Mouse (Mus musculus) kidney, postnatal 36 days (tissue): ENCODE data around the gene Chst10.

ENCODE experiments used
- DNase-seq, 2 experiments: peaks; one replicate each; pipeline ENCODE4 v3.0.0; 2021 to 2022; ENCODE audit warnings: mixed read lengths in 2 of 2

Chst10 gene

DNA sequence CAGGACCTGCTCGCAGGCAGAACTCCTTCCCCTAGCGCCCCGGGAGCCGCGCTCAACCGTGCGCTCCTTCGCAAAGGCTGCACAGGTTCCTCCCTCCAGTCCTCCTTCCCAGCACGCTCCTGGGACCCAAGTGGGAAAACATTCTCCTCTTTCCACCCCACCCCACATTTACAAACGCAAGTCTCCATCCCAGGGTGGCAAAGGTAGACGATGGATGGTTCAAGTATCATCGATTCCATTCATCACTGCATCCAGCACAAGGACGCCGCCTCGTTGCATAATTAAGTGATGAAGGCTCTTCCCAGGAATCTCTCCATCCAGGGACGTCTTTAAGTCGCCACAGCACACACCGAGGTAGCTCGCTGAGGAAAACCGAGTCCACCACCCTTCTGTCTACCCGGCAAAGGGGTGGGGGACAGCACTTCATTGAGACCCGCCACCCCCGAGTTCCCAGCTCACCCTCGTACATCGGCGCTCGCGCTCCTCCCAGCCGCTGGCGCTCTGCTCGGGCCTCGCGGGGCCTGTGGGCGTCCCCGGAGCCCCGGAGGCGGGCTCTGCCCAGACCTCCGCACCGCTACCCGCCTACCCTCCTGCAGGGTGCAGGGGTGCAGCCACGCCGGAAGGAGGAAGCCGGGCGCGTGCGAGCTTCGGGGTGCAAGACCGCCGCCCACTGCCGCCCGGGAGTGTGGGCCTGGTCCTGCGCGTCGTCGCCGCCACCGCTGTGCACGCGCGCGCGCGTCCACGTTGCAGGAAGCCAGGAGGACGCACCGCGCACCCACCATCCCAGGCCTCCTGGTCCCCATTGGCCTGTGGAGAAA lies at the start of gene Chst10:
Gene Chst10 (minus strand): TSS at position 731 of the 818 bp plus-strand sequence.
- DNase-seq, result peak; percentile 3 to 55

GRCm38 (mm10) chr1:38939608-38940007 lies 41.6 kb upstream of the Chst10 start:
- peak in 1 of 2 experiments; percentile 61 for DNase-seq

DNA sequence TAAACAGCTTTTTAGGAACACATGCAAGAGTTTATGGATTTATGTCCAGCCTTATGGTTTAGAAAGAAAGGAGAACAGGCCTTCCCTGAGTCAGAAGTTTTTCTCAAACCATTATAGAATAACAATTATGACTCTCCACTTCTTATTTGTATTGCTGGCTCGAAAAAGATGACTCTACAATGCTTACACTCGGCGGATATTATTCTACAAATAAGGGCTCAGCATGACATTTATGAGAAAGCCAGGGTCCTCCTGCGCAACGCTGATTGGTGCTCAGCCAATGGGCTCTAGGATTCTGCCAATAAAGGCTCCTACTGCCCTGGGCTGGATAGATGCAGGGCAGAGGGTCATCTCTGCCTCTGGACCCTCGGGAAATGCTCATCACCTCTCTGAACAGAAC lies 40.9 kb upstream of the Chst10 start, which contains the start of gene Nms:
Gene Nms (plus strand): TSS at position 301 of the 400 bp plus-strand sequence.
- DNase-seq, result no peak

- peak in 1 of 2 experiments; percentile 42 for DNase-seq
Measured at GRCm38 (mm10) chr1:38936780-38937179, 38.8 kb upstream of the Chst10 start.

DNA sequence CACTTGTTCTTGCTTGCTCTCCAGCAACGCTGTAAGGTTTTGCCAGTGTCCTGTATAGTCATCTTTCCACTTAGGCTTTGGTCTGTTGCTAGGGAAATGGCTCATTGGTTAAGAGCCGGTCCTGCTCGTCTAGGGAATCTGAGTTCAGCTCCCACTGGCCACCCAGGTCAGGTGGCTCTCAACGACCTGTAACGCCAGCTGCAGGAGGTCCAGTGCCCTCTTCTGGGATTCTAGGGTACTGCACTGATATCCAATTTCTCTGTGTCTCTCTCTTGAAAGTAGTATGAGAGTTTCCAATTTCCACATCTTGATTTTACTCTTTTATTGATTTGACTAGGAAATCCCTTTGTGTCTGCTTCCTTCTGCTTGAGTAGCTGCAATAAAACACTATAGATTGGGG lies 36.7 kb upstream of the Chst10 start:
- DNase-seq, result peak in 1 of 2 experiments; percentile 36

- no peak for DNase-seq
Measured at GRCm38 (mm10) chr1:38930767-38931166, 32.8 kb upstream of the Chst10 start.

DNA sequence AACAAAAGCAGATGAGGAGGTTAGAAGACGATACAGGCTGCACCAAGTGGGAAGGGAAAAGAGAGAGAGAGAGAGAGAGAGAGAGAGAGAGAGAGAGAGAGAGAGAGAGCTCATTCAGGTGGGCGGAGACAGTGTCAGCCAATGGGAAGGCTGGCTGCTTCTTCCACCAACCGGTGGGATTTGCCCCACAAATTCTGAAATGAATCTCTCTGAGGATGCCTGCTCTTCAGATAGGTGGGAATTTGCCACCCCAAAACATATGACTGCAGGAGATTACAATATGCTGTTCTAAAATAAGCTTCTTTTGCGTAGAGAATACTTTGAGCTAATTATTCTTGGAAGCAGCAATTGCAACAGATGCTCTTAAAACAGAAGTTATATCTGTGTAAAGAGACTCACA lies 31.5 kb upstream of the Chst10 start:
- no peak for DNase-seq

- no peak for DNase-seq
Measured at GRCm38 (mm10) chr1:38928996-38929395, 31.0 kb upstream of the Chst10 start.

DNA sequence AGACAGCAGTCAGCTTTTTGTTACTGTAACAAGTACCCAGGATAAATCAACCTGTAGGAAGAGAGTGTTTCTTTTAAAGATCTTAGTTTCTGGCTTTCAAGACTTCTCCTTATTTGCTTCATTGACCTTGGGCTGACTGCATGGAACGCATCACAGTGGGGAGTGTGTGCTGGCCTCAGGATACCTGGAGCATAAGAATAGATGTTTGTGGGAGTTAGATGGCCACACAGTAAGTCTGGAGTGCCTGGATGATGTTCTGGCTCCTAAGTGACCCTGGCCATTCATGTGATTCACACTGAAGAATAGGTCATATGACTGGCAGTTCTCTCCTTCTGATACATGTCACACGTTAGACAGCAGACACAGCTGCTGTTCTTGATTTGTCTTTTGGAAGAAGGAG lies 6.0 kb upstream of the Chst10 start:
- no peak for DNase-seq

DNA sequence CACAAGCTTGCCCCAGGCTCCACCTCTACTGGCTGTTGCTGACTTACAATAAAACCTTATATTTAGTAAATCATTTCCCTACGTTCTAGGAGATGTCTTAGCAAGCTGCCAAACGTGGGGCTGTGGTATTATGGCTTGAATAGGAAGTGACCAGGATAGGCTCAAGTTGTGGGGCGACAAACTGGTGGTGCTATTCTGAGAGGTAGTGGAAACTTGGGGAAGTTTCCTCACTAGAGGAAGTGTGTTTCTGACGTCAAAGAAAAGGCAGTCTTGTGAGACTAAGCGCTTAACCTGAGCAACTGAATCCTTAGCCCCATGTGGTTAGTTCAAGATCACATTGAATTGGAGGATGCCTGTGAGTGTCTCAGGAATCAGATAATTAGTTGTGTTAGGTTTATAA lies 4.6 kb upstream of the Chst10 start:
- DNase-seq, result no peak

DNA sequence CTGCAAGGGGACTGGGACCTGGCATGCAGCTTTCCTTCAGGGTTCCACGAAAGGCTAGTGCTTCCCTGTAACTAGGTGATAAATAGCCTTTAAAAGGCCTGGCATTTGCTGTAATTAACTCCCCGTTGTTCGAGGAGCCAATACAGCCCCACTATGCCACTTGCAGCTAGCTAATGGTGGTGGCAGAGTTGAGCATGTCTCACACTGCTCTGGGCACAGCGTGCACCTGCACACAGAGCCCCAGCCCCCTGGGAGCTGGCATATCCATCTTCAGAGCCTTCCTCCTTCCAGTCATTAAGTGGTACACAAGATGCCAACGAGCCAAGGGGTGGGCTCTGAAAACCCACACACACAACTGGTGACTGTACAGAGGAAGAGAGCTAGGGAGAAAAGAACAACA lies 4.9 kb downstream of the Chst10 start:
- no peak for DNase-seq

DNA sequence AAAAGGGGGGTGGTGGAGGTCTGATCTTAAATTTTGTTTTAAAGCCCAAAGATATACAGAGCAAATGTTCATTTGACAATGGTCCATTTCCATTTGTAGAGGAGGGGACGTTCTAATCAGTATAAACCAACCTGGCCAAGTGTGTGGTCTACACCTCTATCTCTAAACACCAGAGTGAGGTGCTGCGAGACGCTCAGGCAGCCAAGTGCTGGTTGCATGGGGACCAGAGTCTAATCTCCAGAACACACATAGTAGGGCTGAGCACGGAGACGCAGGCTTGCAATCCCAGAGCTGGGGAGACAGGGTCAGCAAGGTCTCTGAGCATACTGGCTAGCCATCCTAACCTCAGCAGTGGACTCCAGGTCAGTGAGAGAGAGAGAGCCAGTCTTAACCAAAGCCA lies 6.5 kb downstream of the Chst10 start:
- no peak for DNase-seq

- no peak for DNase-seq
Measured at GRCm38 (mm10) chr1:38888803-38889202, 9.2 kb downstream of the Chst10 start.

DNA sequence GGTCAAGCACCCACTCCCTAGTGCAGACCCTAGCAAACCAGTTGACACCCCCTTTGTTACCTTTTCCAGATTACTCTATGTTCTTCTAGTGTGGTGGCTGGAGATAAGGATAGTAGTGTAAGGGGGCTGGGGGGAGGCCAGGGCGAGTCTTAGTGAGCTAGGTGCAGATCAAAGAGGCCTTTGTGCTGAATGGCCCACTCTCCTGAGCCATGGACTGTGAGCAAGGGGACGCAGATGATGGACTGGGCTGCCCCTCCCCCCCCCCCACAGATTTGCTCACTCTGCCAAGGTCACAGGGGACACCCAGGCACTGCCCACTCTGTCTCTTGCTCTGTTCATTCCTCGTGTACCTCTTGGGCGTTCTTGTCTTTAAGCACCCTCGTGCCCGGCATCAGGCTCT lies 10.9 kb downstream of the Chst10 start:
- no peak for DNase-seq

- no peak for DNase-seq
Measured at GRCm38 (mm10) chr1:38886602-38887001, 11.4 kb downstream of the Chst10 start.

DNA sequence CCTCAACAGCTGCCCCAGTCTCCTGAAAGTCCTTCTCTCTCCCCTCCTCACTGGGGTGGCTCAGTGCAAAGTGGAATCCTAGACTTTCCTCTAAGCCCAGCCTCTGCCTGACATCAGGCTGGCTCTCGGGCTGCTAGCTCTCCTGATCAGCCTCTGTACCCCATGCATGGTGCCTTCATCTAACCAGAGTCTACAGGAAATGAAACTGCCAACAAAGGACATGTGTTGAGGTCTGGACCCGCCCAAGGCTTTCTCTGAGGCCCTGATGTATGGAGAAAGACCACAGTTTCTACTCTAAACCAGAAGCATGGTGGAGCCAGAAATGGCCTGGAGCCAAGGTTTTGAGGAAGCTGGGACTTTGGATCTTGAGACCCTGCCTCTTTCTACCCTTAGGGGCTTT lies 12.0 kb downstream of the Chst10 start:
- no peak for DNase-seq

DNA sequence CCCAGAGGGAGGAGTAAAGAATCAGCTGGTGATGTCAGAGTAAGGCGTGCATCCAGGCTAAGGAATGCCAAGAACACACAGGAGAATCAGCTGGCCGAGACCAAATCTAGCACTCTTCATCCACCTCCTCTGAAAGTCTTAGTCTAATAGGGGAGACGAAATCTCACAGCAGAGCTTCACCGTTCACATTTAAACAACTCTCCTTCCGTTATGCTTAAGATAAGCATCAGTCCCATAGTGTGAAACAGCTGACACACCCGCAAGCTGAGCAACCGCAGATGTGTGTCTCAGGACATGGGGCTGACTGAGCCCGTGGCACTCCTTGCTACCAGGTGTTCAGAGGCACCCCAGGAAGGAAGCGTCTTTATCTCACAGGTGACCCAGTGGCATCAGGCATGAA lies 14.2 kb downstream of the Chst10 start:
- DNase-seq, result no peak

- no peak for DNase-seq
Measured at GRCm38 (mm10) chr1:38882746-38883145, 15.2 kb downstream of the Chst10 start.

DNA sequence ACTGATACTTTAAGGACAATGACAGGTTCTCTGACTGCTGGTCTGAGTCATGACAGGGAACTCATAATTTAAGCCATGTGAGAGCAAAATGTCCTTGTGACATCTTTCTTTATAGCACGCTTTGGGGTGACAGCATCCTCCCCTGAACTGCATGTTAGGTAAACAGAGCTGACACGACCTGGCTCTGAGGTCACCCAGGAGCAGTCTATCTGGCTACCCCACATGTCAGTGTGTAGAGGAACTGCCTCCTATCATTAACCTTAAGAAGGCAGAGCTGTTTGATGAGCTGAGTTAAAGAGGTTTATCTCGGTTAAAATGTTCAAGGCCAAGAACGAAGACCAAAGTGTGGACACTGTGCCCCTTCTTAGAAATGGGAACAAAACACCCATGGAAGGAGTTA lies 16.6 kb downstream of the Chst10 start:
- DNase-seq, result no peak

- no peak for DNase-seq
Measured at GRCm38 (mm10) chr1:38876671-38877382, 21.1 kb downstream of the Chst10 start.

DNA sequence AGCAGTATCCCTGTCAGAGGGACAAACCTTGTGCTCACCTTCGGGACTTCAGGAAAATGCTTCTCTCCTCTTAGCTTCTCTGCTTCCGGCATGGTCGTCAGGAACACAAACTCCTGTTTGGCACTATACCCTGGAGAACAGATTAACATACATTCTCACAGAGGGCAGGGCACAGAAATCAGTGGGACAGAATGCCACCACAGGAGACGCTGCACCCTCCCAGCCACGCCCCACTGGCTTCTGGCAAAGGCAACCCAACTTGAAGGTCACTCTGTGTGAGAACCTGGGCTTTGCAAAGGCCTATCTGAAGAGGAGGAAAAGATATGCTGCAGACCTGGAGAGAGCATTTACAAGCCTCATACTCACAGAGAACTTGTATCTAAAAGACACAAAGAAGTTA lies 24.1 kb downstream of the Chst10 start:
- DNase-seq, result no peak

DNA sequence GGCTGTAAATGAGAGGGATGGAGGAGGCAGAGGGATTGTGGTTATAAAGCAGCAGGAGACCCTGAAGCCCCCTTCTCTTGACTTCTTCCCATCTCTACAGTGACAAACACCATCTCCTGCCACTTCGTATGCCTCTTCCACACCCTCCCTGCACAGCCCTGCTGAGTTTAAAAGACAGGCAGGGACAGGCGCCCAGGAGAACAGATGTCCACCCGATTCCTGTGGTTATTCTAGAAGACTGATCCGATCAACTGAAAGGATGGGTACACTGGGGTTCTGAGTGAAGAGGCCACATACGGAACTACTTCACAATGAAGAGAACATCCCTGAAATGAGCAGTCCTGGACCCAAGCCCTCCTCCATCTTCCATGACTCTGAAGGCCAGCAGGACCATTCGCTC lies 26.1 kb downstream of the Chst10 start:
- DNase-seq, result no peak

DNA sequence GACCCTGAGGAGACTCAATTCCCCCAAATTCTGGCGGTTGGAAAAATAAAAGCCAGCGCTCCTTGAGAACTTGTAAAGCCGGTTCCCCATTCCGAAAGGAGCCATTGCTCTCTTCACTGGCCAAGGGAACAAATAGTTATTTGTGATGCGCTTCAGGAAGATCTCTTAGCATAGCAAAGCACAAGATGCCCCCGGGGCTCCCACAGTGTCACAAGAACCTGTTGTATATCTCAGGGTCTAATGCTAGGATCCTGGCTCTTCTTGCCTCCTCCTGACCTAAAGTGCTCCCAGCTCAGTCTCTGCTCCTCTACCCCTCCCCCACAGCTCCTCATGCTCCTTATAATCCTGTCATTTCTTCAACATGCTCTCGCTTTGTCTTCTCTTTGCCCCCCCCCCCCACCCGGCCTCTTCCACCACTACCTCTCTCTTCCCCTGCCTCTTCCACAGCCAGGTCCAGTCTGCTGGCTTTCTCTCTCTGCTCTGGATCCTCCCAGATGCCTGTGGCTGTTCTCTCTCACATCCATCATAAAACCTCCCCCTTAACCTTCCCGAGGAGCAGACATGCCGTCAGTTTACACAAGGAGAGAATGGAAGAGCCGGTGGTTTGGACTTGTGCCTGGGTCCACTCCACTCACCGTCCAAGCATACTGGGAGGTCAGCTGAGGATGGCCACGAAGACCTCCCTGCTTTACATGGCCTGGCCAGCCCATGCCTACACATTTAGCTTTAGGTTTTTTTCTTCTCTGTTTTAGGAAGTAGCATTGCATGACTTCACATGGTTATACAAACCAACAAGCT lies 28.4 kb downstream of the Chst10 start:
- DNase-seq, result no peak
